Mouse (Mus musculus) erythroblast, embryonic 14.5 days (primary cell): ENCODE measurements at regions not wholly inside any gene's neighbourhood (a gene's known extent, or its start where the extent isn't known, plus 50 kb on each side); places are given as distances from the start of the nearest gene placed in this dataset.

Source experiments
- GATA1 ChIP-seq: IDR thresholded peaks from 2 replicates; pipeline ENCODE4 v1.6.1; 2012; ENCODE audit warnings: low read length, inconsistent platforms, mixed read lengths
- TAL1 ChIP-seq: IDR thresholded peaks from 3 replicates; pipeline ENCODE4 v1.6.1; 2012; ENCODE audit warnings: low read length, inconsistent platforms, mixed read lengths

DNA sequence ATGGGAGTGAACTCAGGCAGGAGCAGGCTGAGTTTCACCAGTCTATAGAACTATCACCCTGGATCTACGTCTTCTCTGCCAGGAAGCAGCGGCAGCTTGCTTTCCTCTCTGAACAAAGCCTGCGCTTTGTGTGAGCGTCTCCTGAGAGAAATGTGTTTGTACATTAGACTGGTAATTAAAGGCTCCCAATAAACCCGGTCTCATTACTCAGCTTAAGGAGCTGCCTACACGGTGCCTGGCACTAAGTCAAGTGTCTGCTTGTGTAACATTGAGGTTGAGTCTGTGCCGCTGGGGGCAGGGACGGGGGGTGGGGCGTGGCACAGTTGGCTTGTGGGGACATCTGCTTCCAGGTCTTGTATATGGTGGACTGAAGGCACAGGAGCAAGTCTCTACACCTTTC, 150.4 kb upstream of the Mylip start:
- TF ChIP-seq GATA1 (no peak), TAL1 (no peak)
